Mouse (Mus musculus) intestine, embryonic 16.5 days (tissue): ENCODE results near the gene Dcst1. TPM values are rescaled to one million over a fixed set of nuclear protein-coding genes. Genes with fewer than 3 reads are reported as not detected.

Source experiments
- ATAC-seq: fragments of 200-750 bp; cut with Nextera tagmentation; 2 replicates; pipeline ENCODE4 v1.8.0; 2017; ENCODE audit warnings: moderate TSS enrichment, moderate library complexity
- H3K27ac ChIP-seq: fragments of 300-500 bp; sonication (generic); 2 replicates; pipeline ENCODE4 v1.5.1; 2014; ENCODE audit warnings: mild to moderate bottlenecking, low read length
- H3K27me3 ChIP-seq: fragments of 300-500 bp; sonication (generic); replicated peaks from 2 replicates; pipeline ENCODE4 v1.6.1; 2014; ENCODE audit warnings: low read length, control low read depth, mixed read lengths; ENCODE audit not compliant: control insufficient read depth, insufficient read depth
- H3K36me3 ChIP-seq: fragments of 300-500 bp; sonication (generic); 2 replicates; pipeline ENCODE4 v1.6.1; 2014; ENCODE audit warnings: low read length, control low read depth; ENCODE audit not compliant: control insufficient read depth, insufficient read depth
- H3K4me1 ChIP-seq: fragments of 300-500 bp; sonication (generic); 2 replicates; pipeline ENCODE4 v1.6.1; 2014; ENCODE audit warnings: low read length, control low read depth, mixed read lengths; ENCODE audit not compliant: control insufficient read depth, insufficient read depth
- H3K4me2 ChIP-seq: fragments of 300-500 bp; sonication (generic); 2 replicates; pipeline ENCODE4 v1.6.1; 2014; ENCODE audit warnings: low read depth, low read length, control low read depth
- H3K4me3 ChIP-seq: fragments of 300-500 bp; sonication (generic); 2 replicates; pipeline ENCODE4 v1.5.1; 2014; ENCODE audit warnings: mild to moderate bottlenecking, low read length
- H3K9ac ChIP-seq: fragments of 300-500 bp; sonication (generic); 2 replicates; pipeline ENCODE4 v1.6.1; 2014; ENCODE audit warnings: low read depth, low read length
- H3K9me3 ChIP-seq: fragments of 300-500 bp; sonication (generic); 2 replicates; pipeline ENCODE4 v1.6.1; 2016; ENCODE audit warnings: low read length, control low read depth; ENCODE audit not compliant: control insufficient read depth
- WGBS: fragments of 180-500 bp; shearing (Covaris S2); extraction: QIAGEN DNeasy Blood & Tissue Kit; methylation state at CpG from one replicate; pipeline ENCODE4 v1.1.7; 2014; 5-methylcytosine and 5-hydroxymethylcytosine counted together
- polyA plus RNA-seq: library from polyadenylated mRNA; unstranded; fragments of >200 nt; fragmentation: Nextera tagmentation; extraction: Ambion mirVana; gene quantifications from 2 replicates; pipeline ENCODE4 v1.2.1, GENCODE M21; 2015

Dcst1 gene
- polyA plus RNA-seq, 1 experiment from 2014 or later, result 3.5 TPM

GRCm38 (mm10) chr3:89382950-89383349 is 17.9 kb upstream of the Dcst1 start:
- H3K27me3 ChIP-seq, result no peaks in the 10 kb centered on the region
- H3K4me1 ChIP-seq, result peaks cover 49% of the 10 kb centered on the region
- 74% methylated on average over 5 of the region's 5 CpGs for WGBS
- no peak overlapping the region for H3K27ac ChIP-seq
- H3K9ac ChIP-seq, result no peak overlapping the region
- no peak overlapping the region for H3K4me3 ChIP-seq
- peaks cover 4% of the 10 kb centered on the region; the same call in 1 of the 2 replicates for H3K36me3 ChIP-seq
- no peak overlapping the region for H3K4me2 ChIP-seq
- no peak for ATAC-seq
- H3K9me3 ChIP-seq, result no peaks in the 10 kb centered on the region

- Histone ChIP-seq H3K9ac (no peak overlapping the region), H3K36me3 (peaks cover 4% of the 10 kb centered on the region; the same call in 1 of the 2 replicates), H3K4me3 (no peak overlapping the region), H3K27ac (no peak overlapping the region), H3K4me2 (no peak overlapping the region), H3K27me3 (no peaks in the 10 kb centered on the region), H3K9me3 (no peaks in the 10 kb centered on the region), H3K4me1 (peaks cover 49% of the 10 kb centered on the region)
- 85% methylated on average over 9 of the region's 9 CpGs for WGBS
- ATAC-seq, result no peak
Measured at GRCm38 (mm10) chr3:89382033-89382882, 17.2 kb upstream of the Dcst1 start.

GRCm38 (mm10) chr3:89381233-89381632 is 16.2 kb upstream of the Dcst1 start:
- H3K9ac ChIP-seq, result no peak overlapping the region
- WGBS, result 77% methylated on average over 11 of the region's 11 CpGs
- no peak for ATAC-seq
- no peak overlapping the region for H3K4me2 ChIP-seq
- H3K36me3 ChIP-seq, result peaks cover 4% of the 10 kb centered on the region; the same call in 1 of the 2 replicates
- peaks cover 39% of the 10 kb centered on the region for H3K4me1 ChIP-seq
- no peaks in the 10 kb centered on the region for H3K27me3 ChIP-seq
- H3K9me3 ChIP-seq, result no peaks in the 10 kb centered on the region
- H3K4me3 ChIP-seq, result no peak overlapping the region
- H3K27ac ChIP-seq, result no peak overlapping the region

- H3K4me1 ChIP-seq, result peaks cover 38% of the 10 kb centered on the region
- H3K9ac ChIP-seq, result no peak overlapping the region
- H3K4me2 ChIP-seq, result no peak overlapping the region
- WGBS, result 94% methylated on average over 18 of the region's 18 CpGs
- peaks cover 4% of the 10 kb centered on the region; the same call in 1 of the 2 replicates for H3K36me3 ChIP-seq
- ATAC-seq, result no peak
- H3K4me3 ChIP-seq, result no peak overlapping the region
- no peaks in the 10 kb centered on the region for H3K27me3 ChIP-seq
- no peak overlapping the region for H3K27ac ChIP-seq
- no peaks in the 10 kb centered on the region for H3K9me3 ChIP-seq
Measured at GRCm38 (mm10) chr3:89380711-89381110, 15.7 kb upstream of the Dcst1 start.

- WGBS, result 93% methylated on average over 14 of the region's 14 CpGs
Measured at GRCm38 (mm10) chr3:89380291-89380690, 15.2 kb upstream of the Dcst1 start.

GRCm38 (mm10) chr3:89379388-89380131 is 14.5 kb upstream of the Dcst1 start:
- ATAC-seq, result no peak
- WGBS, result 86% methylated on average over 31 of the region's 31 CpGs
- H3K4me2 ChIP-seq, result peak overlapping the region; percentile 80; the same call in 1 of the 2 replicates

More at GRCm38 (mm10) chr3:89380291-89380690, 15.2 kb upstream of the Dcst1 start:
- Histone ChIP-seq H3K27ac (no peak overlapping the region), H3K9me3 (no peaks in the 10 kb centered on the region), H3K4me3 (no peak overlapping the region), H3K36me3 (peaks cover 4% of the 10 kb centered on the region; the same call in 1 of the 2 replicates), H3K4me1 (peaks cover 33% of the 10 kb centered on the region), H3K27me3 (no peaks in the 10 kb centered on the region), H3K4me2 (no peak overlapping the region), H3K9ac (no peak overlapping the region)
- no peak for ATAC-seq

GRCm38 (mm10) chr3:89378394-89379067 is 13.5 kb upstream of the Dcst1 start:
- WGBS, result 2% methylated on average over 29 of the region's 29 CpGs
- H3K9me3 ChIP-seq, result no peaks in the 10 kb centered on the region
- peak overlapping the region; percentile 56 for H3K4me3 ChIP-seq
- H3K36me3 ChIP-seq, result peaks cover 2% of the 10 kb centered on the region; the same call in 1 of the 2 replicates
- peak; percentile 89 for ATAC-seq
- peak overlapping the region; percentile 72 for H3K9ac ChIP-seq
- peak overlapping the region; percentile 80 for H3K4me2 ChIP-seq
- peaks cover 19% of the 10 kb centered on the region for H3K4me1 ChIP-seq
- H3K27me3 ChIP-seq, result no peaks in the 10 kb centered on the region
- peak overlapping the region; percentile 66 for H3K27ac ChIP-seq

More at GRCm38 (mm10) chr3:89379388-89380131, 14.5 kb upstream of the Dcst1 start:
- Histone ChIP-seq H3K9me3 (no peaks in the 10 kb centered on the region), H3K27ac (no peak overlapping the region; the same call in 1 of the 2 replicates), H3K36me3 (peaks cover 4% of the 10 kb centered on the region; the same call in 1 of the 2 replicates), H3K9ac (no peak overlapping the region; the same call in 1 of the 2 replicates), H3K4me3 (no peak overlapping the region), H3K27me3 (no peaks in the 10 kb centered on the region), H3K4me1 (peaks cover 26% of the 10 kb centered on the region)

- Histone ChIP-seq H3K27ac (no peak overlapping the region), H3K27me3 (no peaks in the 10 kb centered on the region), H3K36me3 (peaks cover 2% of the 10 kb centered on the region; the same call in 1 of the 2 replicates), H3K9ac (peak overlapping the region; percentile 72), H3K4me3 (no peak overlapping the region; the same call in 1 of the 2 replicates), H3K9me3 (no peaks in the 10 kb centered on the region), H3K4me1 (peaks cover 19% of the 10 kb centered on the region), H3K4me2 (peak overlapping the region; percentile 80; the same call in 1 of the 2 replicates)
- ATAC-seq, result peak; percentile 2; the same call in 1 of the 2 replicates
- WGBS, result 70% methylated on average over 4 of the region's 4 CpGs
Measured at GRCm38 (mm10) chr3:89377831-89378230, 12.8 kb upstream of the Dcst1 start.
